Mouse (Mus musculus) forebrain, embryonic 10.5 days (tissue): Measurements from ENCODE around the gene Nbeal1. TPM values are rescaled to one million over a fixed set of nuclear protein-coding genes. Genes with fewer than 3 reads are reported as not detected.

Experiments used
- DNase-seq: peaks from one replicate; pipeline ENCODE4 v3.0.0-alpha.2; 2017; ENCODE audit warnings: low spot score; ENCODE audit errors: extremely low spot score
- H3K27ac ChIP-seq: fragments of 300-500 bp; sonication (generic); 2 replicates; pipeline ENCODE4 v1.5.1; 2016; ENCODE audit warnings: mild to moderate bottlenecking
- H3K27me3 ChIP-seq: fragments of 300-500 bp; sonication (generic); 2 replicates; pipeline ENCODE4 v1.6.1; 2016; ENCODE audit warnings: mild to moderate bottlenecking; ENCODE audit not compliant: poor library complexity, severe bottlenecking
- H3K36me3 ChIP-seq: fragments of 300-500 bp; sonication (generic); replicated peaks from 2 replicates; pipeline ENCODE4 v1.6.1; 2016; ENCODE audit warnings: mild to moderate bottlenecking, moderate library complexity
- H3K4me1 ChIP-seq: fragments of 300-500 bp; sonication (generic); 2 replicates; pipeline ENCODE4 v1.6.1; 2016
- H3K4me3 ChIP-seq: fragments of 300-500 bp; sonication (generic); 2 replicates; pipeline ENCODE4 v1.5.1; 2016; ENCODE audit warnings: mild to moderate bottlenecking, moderate library complexity
- H3K9me3 ChIP-seq: fragments of 300-500 bp; sonication (generic); 2 replicates; pipeline ENCODE4 v1.6.1; 2016; ENCODE audit warnings: mild to moderate bottlenecking, moderate library complexity
- WGBS: fragments of 180-500 bp; shearing (Covaris S2); methylation state at CpG from one replicate; pipeline ENCODE4 v1.1.7; 2016; 5-methylcytosine and 5-hydroxymethylcytosine counted together
- polyA plus RNA-seq: library from polyadenylated mRNA; unstranded; fragments of >200 nt; fragmentation: Nextera tagmentation; extraction: Ambion mirVana; gene quantifications from 2 replicates; pipeline ENCODE4 v1.2.1, GENCODE M21; 2016

The Nbeal1 gene
- polyA plus RNA-seq, 1 experiment from 2014 or later = 9.0 TPM

DNA sequence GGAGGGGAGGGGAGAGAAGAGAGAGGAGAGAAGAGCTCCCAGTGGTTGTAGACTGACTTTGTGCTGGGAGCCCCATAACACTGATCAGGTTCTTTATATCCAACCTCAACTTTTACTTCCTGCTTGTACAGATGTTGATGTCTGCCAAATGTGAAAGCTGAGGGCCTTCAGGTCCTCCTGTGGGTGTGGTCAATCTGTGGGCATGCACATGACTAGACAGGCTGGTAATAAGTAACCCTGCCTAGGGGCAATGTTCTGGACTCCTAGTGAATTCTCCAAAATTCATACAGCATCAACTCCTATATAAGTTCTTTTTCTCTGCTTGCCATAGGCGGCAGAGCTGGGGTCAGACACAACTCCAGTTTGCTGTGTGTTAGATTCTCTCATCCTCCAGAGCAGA is 181.2 kb downstream of the Nbeal1 start:
- peaks cover 45% of the 10 kb centered on the region for H3K36me3 ChIP-seq
- H3K27ac ChIP-seq = no peak overlapping the region
- no peaks in the 10 kb centered on the region for H3K9me3 ChIP-seq
- H3K27me3 ChIP-seq = no peaks in the 10 kb centered on the region
- 95% methylated on average over 1 of the region's 1 CpGs for WGBS
- H3K4me1 ChIP-seq = peaks cover 7% of the 10 kb centered on the region
- no peak for DNase-seq
- H3K4me3 ChIP-seq = no peak overlapping the region

DNA sequence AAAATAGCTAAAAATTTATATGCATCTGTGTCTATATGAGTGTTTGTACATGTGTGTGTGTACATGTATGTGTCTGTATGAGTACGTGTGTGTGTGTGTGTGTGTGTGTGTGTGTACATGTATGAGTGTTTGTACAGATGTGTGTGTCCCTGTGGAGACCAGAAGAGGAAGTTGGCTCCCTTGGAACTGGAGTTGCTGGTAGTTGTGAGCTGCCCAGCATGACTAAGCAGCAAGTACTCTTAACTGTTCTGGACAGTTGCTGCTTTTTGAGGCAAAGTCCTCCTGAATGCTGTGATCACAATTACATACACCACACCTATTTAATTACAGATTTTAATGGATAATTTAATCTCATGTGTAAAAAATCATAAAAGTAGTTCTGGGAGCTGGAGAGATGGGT is 196.2 kb downstream of the Nbeal1 start:
- H3K27me3 ChIP-seq = no peaks in the 10 kb centered on the region
- H3K9me3 ChIP-seq = no peaks in the 10 kb centered on the region
- no peak overlapping the region for H3K4me3 ChIP-seq
- DNase-seq = no peak
- no peak overlapping the region for H3K27ac ChIP-seq
- H3K4me1 ChIP-seq = no peaks in the 10 kb centered on the region
- peaks cover 94% of the 10 kb centered on the region for H3K36me3 ChIP-seq
- 80% methylated on average over 1 of the region's 1 CpGs for WGBS

DNA sequence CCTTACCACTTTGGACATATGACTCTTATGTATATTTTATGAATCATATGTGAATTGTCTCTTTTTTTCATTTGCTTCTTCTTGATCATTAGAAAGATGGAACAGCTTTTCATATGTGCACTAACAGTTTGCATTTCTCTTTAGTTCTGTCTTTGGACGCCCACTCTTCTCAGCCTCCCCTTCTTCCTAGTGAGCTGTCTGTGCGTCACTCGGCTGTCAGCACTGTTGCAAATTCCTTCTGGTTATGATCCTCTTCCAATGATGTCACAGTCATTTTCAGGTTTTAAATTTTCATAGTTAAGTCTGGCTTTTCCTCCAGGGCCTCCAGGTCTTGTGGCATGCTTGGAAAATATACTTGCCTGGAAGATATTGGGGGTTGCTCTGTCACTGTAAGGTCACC is 201.5 kb downstream of the Nbeal1 start:
- no peak overlapping the region for H3K27ac ChIP-seq
- WGBS = 92% methylated on average over 3 of the region's 3 CpGs
- no peak for DNase-seq
- H3K27me3 ChIP-seq = no peaks in the 10 kb centered on the region
- H3K4me3 ChIP-seq = no peak overlapping the region
- H3K36me3 ChIP-seq = peaks cover 87% of the 10 kb centered on the region
- no peaks in the 10 kb centered on the region for H3K4me1 ChIP-seq
- H3K9me3 ChIP-seq = no peaks in the 10 kb centered on the region

Other genes starting within 250 kb of the Nbeal1 start
- 0.97 and 1.3 TPM in 2 replicates for gene Ica1l, start 137.4 kb upstream of the Nbeal1 start, polyA plus RNA-seq
- gene Carf, start 82.4 kb upstream of the Nbeal1 start, polyA plus RNA-seq = 5.3 and 5.8 TPM in 2 replicates
- gene Wdr12, start 82.0 kb upstream of the Nbeal1 start, polyA plus RNA-seq = 71.9 and 74.4 TPM in 2 replicates
- gene Cyp20a1, start 162.7 kb downstream of the Nbeal1 start, polyA plus RNA-seq = 23.9 and 25.6 TPM in 2 replicates
- 50.6 and 54.5 TPM in 2 replicates for gene Abi2, start 229.0 kb downstream of the Nbeal1 start, polyA plus RNA-seq